ENCODE assay signal across 17 mouse cellular contexts in genomic region chr17:28629125-28629524, GRCm38 (mm10). TPM values are rescaled to one million over a fixed set of nuclear protein-coding genes. Genes with fewer than 3 reads are reported as not detected.
A peak's percentile ranks its signal among the peaks of the same experiment; 100 is the strongest.
DNase-seq lines count a peak whose midpoint lies in the region; ATAC-seq and TF ChIP-seq lines count a peak whose summit lies in the region.
"Had no signal": no experiment of that assay in that cellular context is flagged by ENCODE, and none has a peak within 500 bp of the region (broad histone marks: within the 10 kb centered on the region; RNA-seq: fewer than 3 reads in every experiment).

No protein-coding gene starts in this region.

- DNase-seq in kidney, postnatal 0 days (ENCODE audit: low spot score): no peak
- no peak for DNase-seq in kidney, postnatal 25 days
- no peak for DNase-seq in lung, postnatal 0 days (ENCODE audit: low spot score)
- no peak for DNase-seq in lung, postnatal 14 days
- DNase-seq in intestine, embryonic 14.5 days (ENCODE audit: low spot score): no peak
- no peak for DNase-seq in thymus, postnatal 10 days (ENCODE audit: low spot score in 2 of 2)
- DNase-seq in right cerebral cortex, postnatal 14 days: no peak
- DNase-seq: cerebellum, adult 9-11 months; heart, postnatal 36 days; right cerebral cortex, adult 18-20 months; spleen, adult 18-20 months had no signal

- H3K4me1 ChIP-seq in kidney, postnatal 0 days (replicated peaks; ENCODE audit: insufficient read depth, low read length): no peaks in the 10 kb centered on the region
- no peaks in the 10 kb centered on the region for H3K4me1 ChIP-seq in lung, postnatal 0 days (ENCODE audit: insufficient read depth, low read depth, low read length)
- no peaks in the 10 kb centered on the region for H3K4me1 ChIP-seq in intestine, embryonic 14.5 days (replicated peaks; ENCODE audit: control insufficient read depth, insufficient read depth, low read length)
- H3K4me1 ChIP-seq: heart, embryonic 13.5 days; lung, embryonic 15.5 days had no signal

- H3K36me3 ChIP-seq in kidney, postnatal 0 days (ENCODE audit: insufficient read depth, low read length): no peaks in the 10 kb centered on the region
- H3K36me3 ChIP-seq in lung, postnatal 0 days (ENCODE audit: insufficient read depth, low read length): no peaks in the 10 kb centered on the region
- no peaks in the 10 kb centered on the region for H3K36me3 ChIP-seq in intestine, embryonic 14.5 days (ENCODE audit: control insufficient read depth, insufficient read depth, low read length)
- H3K36me3 ChIP-seq: forebrain, embryonic 12.5 days; heart, embryonic 13.5 days; lung, embryonic 15.5 days had no signal

- H3K9me3 ChIP-seq in kidney, postnatal 0 days (replicated peaks; ENCODE audit: low read length): no peaks in the 10 kb centered on the region
- H3K9me3 ChIP-seq in lung, postnatal 0 days (ENCODE audit: low read length): no peaks in the 10 kb centered on the region
- no peaks in the 10 kb centered on the region for H3K9me3 ChIP-seq in intestine, embryonic 14.5 days (ENCODE audit: control insufficient read depth, low read length)
- H3K9me3 ChIP-seq: forebrain, embryonic 12.5 days; heart, embryonic 13.5 days; lung, embryonic 15.5 days; megakaryocyte, embryonic 14.5 days had no signal

- no peak overlapping the region for H3K4me2 ChIP-seq in kidney, postnatal 0 days (ENCODE audit: low read length)
- H3K4me2 ChIP-seq in lung, postnatal 0 days (replicated peaks; ENCODE audit: low read depth, low read length): no peak overlapping the region
- no peak overlapping the region for H3K4me2 ChIP-seq in intestine, embryonic 14.5 days (ENCODE audit: low read length)
- H3K4me2 ChIP-seq: forebrain, embryonic 12.5 days; heart, embryonic 13.5 days; lung, embryonic 15.5 days had no signal

- WGBS in kidney, postnatal 0 days: 43% methylated on average over 3 of the region's 3 CpGs
- 43% methylated on average over 3 of the region's 3 CpGs for WGBS in lung, postnatal 0 days
- WGBS in intestine, embryonic 14.5 days: 47% methylated on average over 3 of the region's 3 CpGs

- TF ChIP-seq EP300 in lung, postnatal 0 days (IDR thresholded peaks at IDR 0.05): no peak

- no peaks in the 10 kb centered on the region for H3K27me3 ChIP-seq in kidney, postnatal 0 days (ENCODE audit: insufficient read depth, low read length)
- H3K27me3 ChIP-seq in lung, postnatal 0 days (replicated peaks; ENCODE audit: insufficient read depth, low read length): no peaks in the 10 kb centered on the region
- no peaks in the 10 kb centered on the region for H3K27me3 ChIP-seq in intestine, embryonic 14.5 days (replicated peaks; ENCODE audit: control insufficient read depth, insufficient read depth, low read length)
- H3K27me3 ChIP-seq: forebrain, embryonic 12.5 days; lung, embryonic 15.5 days had no signal

- no peak for ATAC-seq in kidney, postnatal 0 days (replicated peaks; ENCODE audit: low FRiP score, low read depth)
- no peak for ATAC-seq in lung, postnatal 0 days
- 0 out of 2 replicates have a peak, but pooled peaks have one; percentile 43 for ATAC-seq in intestine, embryonic 14.5 days (replicated peaks; ENCODE audit: low FRiP score, low TSS enrichment, low read depth)
- ATAC-seq: hindbrain, embryonic 16.5 days; midbrain, embryonic 16.5 days had no signal

- H3K4me3 ChIP-seq in kidney, postnatal 0 days (replicated peaks; ENCODE audit: low read depth, low read length): no peak overlapping the region
- no peak overlapping the region for H3K4me3 ChIP-seq in lung, postnatal 0 days (ENCODE audit: low read depth, low read length)
- H3K4me3 ChIP-seq in intestine, embryonic 14.5 days (ENCODE audit: low read depth, low read length): no peak overlapping the region
- H3K4me3 ChIP-seq: forebrain, embryonic 12.5 days; heart, embryonic 13.5 days; lung, embryonic 15.5 days; megakaryocyte, embryonic 14.5 days had no signal

- peak; percentile 7; the same call in 1 of the 2 replicates for TF ChIP-seq CTCF in kidney, postnatal 0 days (IDR thresholded peaks at IDR 0.05; ENCODE audit: low read depth)
- TF ChIP-seq CTCF in lung, postnatal 0 days (IDR thresholded peaks at IDR 0.05): peak; percentile 20; the same call in 1 of the 2 replicates

- no peak overlapping the region for H3K9ac ChIP-seq in kidney, postnatal 0 days (ENCODE audit: low read depth, low read length)
- no peak overlapping the region for H3K9ac ChIP-seq in lung, postnatal 0 days (replicated peaks; ENCODE audit: low read depth)
- H3K9ac ChIP-seq in intestine, embryonic 14.5 days (ENCODE audit: low read length): no peak overlapping the region
- H3K9ac ChIP-seq: forebrain, embryonic 12.5 days; heart, embryonic 13.5 days; lung, embryonic 15.5 days had no signal

- H3K27ac ChIP-seq in kidney, postnatal 0 days: no peak overlapping the region
- H3K27ac ChIP-seq in lung, postnatal 0 days (ENCODE audit: low read length): no peak overlapping the region
- H3K27ac ChIP-seq in intestine, embryonic 14.5 days (ENCODE audit: low read depth): no peak overlapping the region
- H3K27ac ChIP-seq: forebrain, embryonic 12.5 days; heart, embryonic 13.5 days; lung, embryonic 15.5 days had no signal

RNA-seq across cellular contexts. Expression of gene Srpk1, which starts 6.6 kb away (rescaled TPM):
- polyA plus RNA-seq in kidney, postnatal 0 days (2015; fragmentation: Nextera tagmentation; extraction: Ambion mirVana): 79.2 and 85.8 TPM in 2 replicates
- polyA plus RNA-seq in lung, postnatal 0 days (2015; fragmentation: Nextera tagmentation; extraction: Ambion mirVana): 37.1 and 41.9 TPM in 2 replicates
- 124 and 126 TPM in 2 replicates for polyA plus RNA-seq in intestine, embryonic 14.5 days (2014; fragmentation: Nextera tagmentation; extraction: Ambion mirVana)

RNA-seq across cellular contexts. Expression of gene Lhfpl5, which starts 53.7 kb away (rescaled TPM):
- polyA plus RNA-seq in kidney, postnatal 0 days (2015; fragmentation: Nextera tagmentation; extraction: Ambion mirVana): 0.17 TPM in 1 of 2 replicates, not detected in the other
- 0.07 and 0.25 TPM in 2 replicates for polyA plus RNA-seq in lung, postnatal 0 days (2015; fragmentation: Nextera tagmentation; extraction: Ambion mirVana)
- 1.5 and 2.0 TPM in 2 replicates for polyA plus RNA-seq in intestine, embryonic 14.5 days (2014; fragmentation: Nextera tagmentation; extraction: Ambion mirVana)
